Mouse (Mus musculus) embryonic facial prominence, embryonic 13.5 days (tissue): Measurements from ENCODE around the gene Eps15l1. TPM values are rescaled to one million over a fixed set of nuclear protein-coding genes. Genes with fewer than 3 reads are reported as not detected.

Source experiments
- ATAC-seq: fragments of 200-750 bp; cut with Nextera tagmentation; 2 replicates; pipeline ENCODE4 v1.8.0; 2017; ENCODE audit warnings: low read depth; ENCODE audit not compliant: insufficient number of reproducible peaks, insufficient read depth, low FRiP score, low TSS enrichment
- H3K27ac ChIP-seq: fragments of 300-500 bp; sonication (generic); 2 replicates; pipeline ENCODE4 v1.5.1; 2015; ENCODE audit warnings: moderate library complexity, mild to moderate bottlenecking, inconsistent platforms
- H3K27me3 ChIP-seq: fragments of 300-500 bp; sonication (generic); 2 replicates; pipeline ENCODE4 v1.6.1; 2015; ENCODE audit warnings: mild to moderate bottlenecking, inconsistent platforms
- H3K36me3 ChIP-seq: fragments of 300-500 bp; sonication (generic); 2 replicates; pipeline ENCODE4 v1.6.1; 2015; ENCODE audit warnings: mild to moderate bottlenecking, inconsistent platforms
- H3K4me1 ChIP-seq: fragments of 300-500 bp; sonication (generic); 2 replicates; pipeline ENCODE4 v1.6.1; 2015; ENCODE audit warnings: inconsistent platforms
- H3K4me2 ChIP-seq: fragments of 300-500 bp; sonication (generic); 2 replicates; pipeline ENCODE4 v1.6.1; 2015; ENCODE audit warnings: moderate library complexity, mild to moderate bottlenecking, inconsistent platforms
- H3K4me3 ChIP-seq: fragments of 300-500 bp; sonication (generic); 2 replicates; pipeline ENCODE4 v1.5.1; 2015; ENCODE audit warnings: mild to moderate bottlenecking, inconsistent platforms
- H3K9ac ChIP-seq: fragments of 300-500 bp; sonication (generic); 2 replicates; pipeline ENCODE4 v1.6.1; 2015; ENCODE audit warnings: mild to moderate bottlenecking, inconsistent platforms
- H3K9me3 ChIP-seq: fragments of 300-500 bp; sonication (generic); 2 replicates; pipeline ENCODE4 v1.6.1; 2016; ENCODE audit warnings: inconsistent platforms
- WGBS: fragments of 180-500 bp; shearing (Covaris S2); methylation state at CpG from one replicate; pipeline ENCODE4 v1.1.7; 2015; ENCODE audit warnings: mixed read lengths; 5-methylcytosine and 5-hydroxymethylcytosine counted together
- polyA plus RNA-seq: library from polyadenylated mRNA; unstranded; fragments of >200 nt; fragmentation: Nextera tagmentation; extraction: Ambion mirVana; gene quantifications from 2 replicates; pipeline ENCODE4 v1.2.1, GENCODE M21; 2015

The Eps15l1 gene
- polyA plus RNA-seq, 1 experiment from 2014 or later = 65.1 TPM

DNA sequence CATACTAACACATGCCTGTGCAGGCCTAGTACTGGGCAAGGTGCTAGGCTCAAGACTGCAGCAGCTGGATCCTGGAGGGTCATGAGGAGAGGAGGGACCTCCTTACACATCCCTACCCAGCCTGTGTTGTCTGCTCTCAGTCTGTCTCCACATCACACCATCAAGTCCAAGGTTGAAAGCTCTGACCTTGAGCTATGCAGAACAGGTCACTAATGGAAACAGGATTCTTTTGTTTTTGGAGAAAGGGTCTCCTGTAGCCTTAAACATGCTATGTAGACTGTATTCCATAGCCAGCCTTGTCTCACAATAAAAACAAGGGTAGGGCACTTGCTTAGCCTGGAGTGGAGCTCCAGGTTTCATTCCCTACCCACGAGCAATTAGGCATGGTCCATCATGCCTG lies 72.3 kb downstream of the Eps15l1 start:
- peaks cover 68% of the 10 kb centered on the region for H3K36me3 ChIP-seq
- WGBS = 83% methylated on average over 1 of the region's 1 CpGs
- H3K27me3 ChIP-seq = no peaks in the 10 kb centered on the region
- no peaks in the 10 kb centered on the region for H3K9me3 ChIP-seq
- H3K9ac ChIP-seq = no peak overlapping the region
- no peak overlapping the region for H3K4me3 ChIP-seq
- no peak for ATAC-seq
- H3K4me1 ChIP-seq = no peaks in the 10 kb centered on the region
- no peak overlapping the region for H3K27ac ChIP-seq
- no peak overlapping the region for H3K4me2 ChIP-seq

DNA sequence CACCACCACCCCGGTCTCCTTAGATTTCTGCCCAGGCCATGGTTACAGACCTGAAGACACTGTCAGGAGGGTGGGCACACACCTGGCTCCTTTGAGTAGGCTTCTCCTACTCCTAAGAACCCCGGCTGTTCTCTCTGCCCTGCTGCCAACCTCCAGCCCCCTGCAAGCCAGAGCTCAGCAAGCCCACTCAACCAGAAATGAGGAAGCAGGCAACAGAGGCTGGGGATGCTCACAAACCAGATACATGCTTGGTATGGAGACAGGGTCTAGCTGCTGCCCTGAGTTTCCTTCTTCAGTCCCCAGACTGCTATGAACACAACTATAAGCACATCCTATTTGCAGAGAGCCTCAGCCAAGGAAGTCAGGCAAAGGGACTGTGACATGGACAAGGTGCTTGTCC lies 73.1 kb downstream of the Eps15l1 start:
- Histone ChIP-seq H3K36me3 (peaks cover 66% of the 10 kb centered on the region), H3K9ac (no peak overlapping the region), H3K4me2 (no peak overlapping the region), H3K27me3 (no peaks in the 10 kb centered on the region), H3K4me1 (no peaks in the 10 kb centered on the region), H3K9me3 (no peaks in the 10 kb centered on the region), H3K27ac (no peak overlapping the region), H3K4me3 (no peak overlapping the region)
- ATAC-seq = no peak
- 94% methylated on average over 2 of the region's 2 CpGs for WGBS

DNA sequence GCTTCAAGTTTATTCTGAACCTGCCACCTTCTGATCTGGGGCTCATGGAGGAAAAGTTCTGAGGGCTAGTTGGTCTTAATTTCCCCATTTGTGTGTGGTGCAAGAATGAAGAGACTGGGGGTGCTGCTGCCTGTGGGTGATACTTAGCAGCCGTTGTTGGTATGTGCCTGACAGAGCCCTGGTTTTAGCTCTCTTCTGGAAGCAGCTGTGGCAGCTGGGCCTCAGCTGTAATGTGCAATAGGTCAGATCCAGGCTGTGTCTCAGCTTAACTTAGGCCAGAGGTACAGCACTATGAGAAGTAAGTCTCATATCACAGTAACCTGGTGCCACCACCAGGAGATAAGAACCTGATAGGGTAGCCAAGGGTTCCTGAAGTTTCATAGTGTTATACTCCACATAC lies 73.7 kb downstream of the Eps15l1 start:
- Histone ChIP-seq H3K27me3 (no peaks in the 10 kb centered on the region), H3K4me2 (no peak overlapping the region), H3K9me3 (no peaks in the 10 kb centered on the region), H3K36me3 (peaks cover 65% of the 10 kb centered on the region), H3K27ac (no peak overlapping the region), H3K4me3 (no peak overlapping the region), H3K4me1 (no peaks in the 10 kb centered on the region), H3K9ac (no peak overlapping the region)
- no peak for ATAC-seq
- WGBS = 90% methylated on average over 1 of the region's 1 CpGs

DNA sequence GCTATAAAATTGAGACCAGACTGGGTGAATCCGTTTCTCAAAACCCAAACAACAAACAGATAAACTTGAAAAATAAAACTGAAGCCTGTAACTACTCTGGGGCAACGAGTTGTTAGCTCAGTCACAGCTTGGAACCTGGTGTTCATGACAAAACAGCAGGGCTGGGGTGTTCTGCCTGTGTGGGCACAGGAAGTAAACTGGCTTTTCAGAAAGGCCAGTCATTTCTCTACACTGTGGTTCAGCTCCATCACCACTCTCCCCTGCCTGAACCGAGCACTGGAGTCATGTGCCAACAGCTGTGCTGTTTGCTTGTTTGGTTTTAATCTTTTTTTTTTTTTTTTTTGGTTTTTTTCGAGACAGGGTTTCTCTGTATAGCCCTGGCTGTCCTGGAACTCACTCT lies 77.5 kb downstream of the Eps15l1 start:
- Histone ChIP-seq H3K36me3 (peaks cover 90% of the 10 kb centered on the region), H3K9me3 (no peaks in the 10 kb centered on the region), H3K4me2 (no peak overlapping the region), H3K27me3 (no peaks in the 10 kb centered on the region), H3K9ac (no peak overlapping the region), H3K27ac (no peak overlapping the region), H3K4me3 (no peak overlapping the region), H3K4me1 (no peaks in the 10 kb centered on the region)
- ATAC-seq = no peak
- 70% methylated on average over 4 of the region's 4 CpGs for WGBS

DNA sequence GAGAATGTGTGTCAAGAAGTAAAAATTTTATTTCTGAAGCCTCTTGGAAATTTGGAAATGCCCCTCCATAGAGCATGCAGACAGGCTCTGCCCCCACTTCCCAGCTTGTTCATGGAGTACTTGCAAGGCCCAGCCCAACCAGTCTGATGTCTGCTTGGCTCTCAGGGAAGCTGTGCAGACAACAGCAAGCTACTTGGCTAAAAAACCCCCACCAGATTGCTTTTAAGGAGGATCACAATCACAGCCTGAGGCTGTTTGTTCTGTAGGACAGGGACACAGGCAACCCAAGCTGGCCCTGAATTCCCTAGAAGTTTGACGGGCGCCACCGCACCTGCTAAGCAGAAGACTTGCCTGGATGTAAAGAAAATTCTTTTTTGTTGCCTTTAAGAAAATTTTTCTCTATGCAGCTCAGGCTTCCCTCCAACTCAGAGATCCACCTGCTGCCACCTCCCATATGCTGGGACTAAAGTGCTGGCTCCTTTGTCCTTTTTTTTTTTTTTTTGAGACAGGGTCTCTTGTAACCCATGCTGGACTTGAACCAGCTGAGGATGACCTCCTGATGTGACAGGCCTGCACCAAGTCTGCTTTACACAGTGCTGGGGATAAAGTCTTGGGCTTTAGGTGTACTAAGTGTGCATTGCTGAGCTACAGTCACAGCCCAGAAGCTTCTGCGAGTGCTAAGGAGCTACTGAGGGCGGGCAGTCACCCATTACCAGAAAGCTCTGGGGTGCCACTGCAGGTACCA lies 78.5 kb downstream of the Eps15l1 start:
- no peak overlapping the region for H3K9ac ChIP-seq
- H3K27me3 ChIP-seq = no peaks in the 10 kb centered on the region
- H3K4me2 ChIP-seq = no peak overlapping the region
- ATAC-seq = no peak
- peaks cover 84% of the 10 kb centered on the region for H3K36me3 ChIP-seq
- no peak overlapping the region for H3K4me3 ChIP-seq
- H3K27ac ChIP-seq = no peak overlapping the region
- H3K9me3 ChIP-seq = no peaks in the 10 kb centered on the region
- H3K4me1 ChIP-seq = no peaks in the 10 kb centered on the region
- 85% methylated on average over 5 of the region's 5 CpGs for WGBS

DNA sequence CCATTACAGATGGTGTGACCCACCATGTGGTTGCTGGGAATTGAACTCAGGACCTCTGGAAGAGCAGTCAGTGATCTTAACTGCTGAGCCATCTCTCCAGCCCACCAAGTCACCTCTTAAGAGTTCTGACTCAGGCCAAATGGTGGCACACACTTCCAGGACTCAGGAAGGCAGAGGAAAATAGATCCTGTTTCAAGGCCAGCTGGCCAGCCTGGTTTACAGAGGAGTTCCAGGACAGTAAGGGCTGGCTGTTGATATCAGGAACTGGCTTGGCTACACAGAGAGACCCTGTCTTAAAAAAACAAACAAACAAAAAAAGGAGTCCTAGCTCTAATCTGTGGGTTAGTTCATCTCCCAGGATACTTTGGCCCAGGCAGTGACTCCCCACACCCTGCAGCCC lies 84.2 kb downstream of the Eps15l1 start:
- no peak overlapping the region for H3K4me2 ChIP-seq
- no peaks in the 10 kb centered on the region for H3K9me3 ChIP-seq
- ATAC-seq = no peak
- peaks cover 58% of the 10 kb centered on the region for H3K36me3 ChIP-seq
- no peak overlapping the region for H3K27ac ChIP-seq
- no peaks in the 10 kb centered on the region for H3K27me3 ChIP-seq
- no peaks in the 10 kb centered on the region for H3K4me1 ChIP-seq
- H3K4me3 ChIP-seq = no peak overlapping the region
- H3K9ac ChIP-seq = no peak overlapping the region

DNA sequence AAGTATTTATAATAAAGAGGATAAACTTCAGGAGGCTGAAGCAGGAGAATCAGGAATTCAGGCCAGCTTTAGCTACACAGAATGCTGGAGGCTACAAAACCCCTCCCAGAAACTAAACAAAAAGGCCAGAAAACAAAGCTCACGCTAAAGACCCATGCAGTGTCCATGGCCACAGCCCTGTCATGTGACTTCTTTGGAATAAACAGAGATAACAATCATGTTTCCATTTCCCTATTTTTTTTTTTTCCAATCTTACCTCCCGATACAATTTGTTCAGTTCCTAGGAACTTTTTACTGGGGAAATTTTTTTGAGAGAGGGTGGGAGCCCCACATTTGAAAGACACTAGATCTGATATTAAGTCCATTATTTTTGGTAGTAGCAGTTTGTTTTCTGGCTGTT lies 85.0 kb downstream of the Eps15l1 start:
- Histone ChIP-seq H3K4me2 (no peak overlapping the region), H3K36me3 (peaks cover 51% of the 10 kb centered on the region), H3K4me1 (no peaks in the 10 kb centered on the region), H3K4me3 (no peak overlapping the region), H3K9me3 (no peaks in the 10 kb centered on the region), H3K27ac (no peak overlapping the region), H3K27me3 (no peaks in the 10 kb centered on the region), H3K9ac (no peak overlapping the region)
- no peak for ATAC-seq
- 75% methylated on average over 2 of the region's 2 CpGs for WGBS

DNA sequence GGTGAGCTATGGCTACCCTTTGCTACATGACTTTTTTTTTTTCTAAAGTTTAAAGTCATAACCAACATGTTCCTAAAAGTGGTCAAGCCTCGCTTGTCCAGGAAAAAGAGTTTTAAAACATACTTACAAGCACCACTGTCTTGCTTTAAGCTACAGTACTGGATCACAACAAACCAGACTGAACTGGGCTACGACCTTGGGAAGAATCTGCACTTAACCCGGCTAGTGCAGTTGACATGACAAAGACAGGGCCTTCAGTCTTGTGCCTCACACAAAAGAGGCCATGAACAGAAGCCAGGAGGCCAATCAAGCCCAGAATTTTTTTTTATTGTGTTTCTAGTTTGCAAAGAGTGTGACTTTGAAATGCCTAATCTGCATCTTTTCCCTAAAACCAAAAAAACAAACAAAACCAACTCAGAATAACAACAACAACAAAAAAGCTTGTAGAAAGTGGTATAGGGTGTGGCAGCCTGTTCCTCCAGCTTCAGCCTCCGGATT lies 87.1 kb downstream of the Eps15l1 start:
- Histone ChIP-seq H3K9ac (no peak overlapping the region), H3K4me2 (no peak overlapping the region), H3K4me1 (no peaks in the 10 kb centered on the region), H3K36me3 (peaks cover 31% of the 10 kb centered on the region), H3K27ac (no peak overlapping the region), H3K27me3 (no peaks in the 10 kb centered on the region), H3K4me3 (no peak overlapping the region), H3K9me3 (no peaks in the 10 kb centered on the region)
- WGBS = 81% methylated on average over 4 of the region's 4 CpGs
- ATAC-seq = no peak

DNA sequence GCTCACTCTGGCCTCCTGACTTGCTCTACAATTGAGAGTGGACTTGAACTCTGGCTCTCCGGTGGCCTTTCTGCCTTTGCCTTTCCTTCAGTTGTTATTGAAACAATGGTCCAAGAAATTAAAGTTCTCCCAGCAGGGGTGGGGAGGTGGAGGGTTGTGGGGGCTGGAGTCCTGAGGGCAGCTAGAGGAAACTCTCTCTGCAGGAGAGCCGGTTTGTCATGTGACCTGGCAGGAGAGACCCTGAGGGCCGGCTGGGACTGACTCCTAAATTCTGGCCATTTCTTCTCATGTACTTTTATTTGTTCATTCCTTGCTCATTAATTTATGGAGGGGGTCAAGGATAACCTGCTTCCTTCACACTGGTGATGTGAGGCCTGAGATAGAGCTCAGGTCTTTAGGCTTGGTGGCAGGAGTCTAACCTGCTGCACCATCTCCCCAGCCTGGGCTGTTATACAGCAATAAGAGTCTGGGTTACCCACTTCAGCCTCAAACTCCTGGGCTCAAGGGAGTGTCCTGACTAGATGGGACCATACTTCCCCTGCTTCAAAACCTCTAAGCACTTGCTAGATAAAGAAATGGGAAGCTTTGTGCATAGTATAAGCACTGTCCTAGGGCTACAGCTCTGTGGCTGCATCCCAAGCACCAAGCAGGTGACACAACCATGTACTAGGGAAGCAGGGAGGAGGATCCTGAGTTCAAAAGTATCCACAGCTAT lies 87.7 kb downstream of the Eps15l1 start:
- no peak overlapping the region for H3K9ac ChIP-seq
- H3K27me3 ChIP-seq = no peaks in the 10 kb centered on the region
- no peak for ATAC-seq
- no peak overlapping the region for H3K4me2 ChIP-seq
- H3K9me3 ChIP-seq = no peaks in the 10 kb centered on the region
- H3K27ac ChIP-seq = no peak overlapping the region
- no peak overlapping the region for H3K4me3 ChIP-seq
- 38% methylated on average over 3 of the region's 3 CpGs for WGBS
- peaks cover 27% of the 10 kb centered on the region for H3K36me3 ChIP-seq
- H3K4me1 ChIP-seq = no peaks in the 10 kb centered on the region

DNA sequence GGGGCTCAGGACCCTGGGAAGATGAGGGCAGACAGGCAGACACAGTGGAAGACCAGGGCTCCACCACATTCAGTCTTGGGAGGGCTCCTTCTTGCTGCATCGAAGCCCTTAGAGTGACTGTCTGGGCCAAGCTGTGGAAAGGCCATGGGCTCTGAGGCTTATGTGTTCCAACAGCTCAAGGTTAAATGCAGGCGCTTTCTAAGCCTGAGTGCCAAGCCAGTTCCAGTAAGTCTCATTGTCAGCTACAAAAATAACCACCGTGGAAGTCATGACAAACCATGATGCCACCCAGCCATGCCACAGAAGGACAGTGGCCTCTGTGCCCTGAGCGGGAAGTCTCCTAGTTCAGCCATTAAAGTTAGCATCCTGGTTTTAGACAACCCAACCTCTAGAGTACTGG lies 89.6 kb downstream of the Eps15l1 start:
- 90% methylated on average over 4 of the region's 4 CpGs for WGBS
- Histone ChIP-seq H3K9me3 (no peaks in the 10 kb centered on the region), H3K9ac (no peak overlapping the region), H3K27me3 (no peaks in the 10 kb centered on the region), H3K27ac (no peak overlapping the region), H3K4me1 (no peaks in the 10 kb centered on the region), H3K4me2 (no peak overlapping the region), H3K4me3 (no peak overlapping the region), H3K36me3 (peaks cover 13% of the 10 kb centered on the region)
- ATAC-seq = no peak

DNA sequence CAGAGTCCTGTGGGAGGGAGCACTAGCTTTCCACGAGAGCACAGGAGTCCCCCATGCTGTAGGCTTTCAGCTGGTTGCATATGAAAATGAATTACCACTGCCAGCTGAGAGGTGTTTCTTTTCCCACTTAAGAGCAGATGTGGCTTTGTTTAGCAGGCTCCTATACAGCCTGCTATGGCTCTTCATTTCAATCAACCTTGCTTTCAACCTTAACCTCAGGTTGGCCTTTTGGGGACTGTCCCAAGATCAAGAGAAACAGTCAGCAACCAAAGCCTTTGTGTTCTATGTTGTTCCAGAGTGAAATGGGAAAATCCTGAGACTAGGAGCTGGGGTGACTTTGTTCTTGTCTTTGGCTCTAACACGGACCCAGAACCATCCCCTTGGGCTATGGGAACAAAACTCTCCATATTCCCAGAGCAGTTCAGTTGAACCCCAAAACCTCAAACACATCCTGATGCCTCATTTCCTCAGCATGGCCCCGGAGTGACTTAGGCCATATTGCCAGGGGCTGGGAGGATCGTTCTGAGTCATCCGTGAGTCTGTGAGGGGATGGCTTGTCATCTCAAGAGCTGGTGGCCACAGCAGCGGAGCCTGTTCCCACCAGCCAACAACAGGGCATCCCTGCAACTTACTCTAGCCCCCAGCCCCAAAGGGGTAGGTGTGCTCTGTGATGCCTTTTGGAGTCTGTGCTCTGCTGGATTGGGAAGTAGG lies 90.3 kb downstream of the Eps15l1 start:
- no peak overlapping the region for H3K4me2 ChIP-seq
- WGBS = 80% methylated on average over 6 of the region's 6 CpGs
- H3K4me1 ChIP-seq = no peaks in the 10 kb centered on the region
- no peaks in the 10 kb centered on the region for H3K9me3 ChIP-seq
- no peak overlapping the region for H3K9ac ChIP-seq
- no peak for ATAC-seq
- no peak overlapping the region for H3K4me3 ChIP-seq
- no peaks in the 10 kb centered on the region for H3K27me3 ChIP-seq
- no peak overlapping the region for H3K27ac ChIP-seq
- peaks cover 10% of the 10 kb centered on the region for H3K36me3 ChIP-seq

DNA sequence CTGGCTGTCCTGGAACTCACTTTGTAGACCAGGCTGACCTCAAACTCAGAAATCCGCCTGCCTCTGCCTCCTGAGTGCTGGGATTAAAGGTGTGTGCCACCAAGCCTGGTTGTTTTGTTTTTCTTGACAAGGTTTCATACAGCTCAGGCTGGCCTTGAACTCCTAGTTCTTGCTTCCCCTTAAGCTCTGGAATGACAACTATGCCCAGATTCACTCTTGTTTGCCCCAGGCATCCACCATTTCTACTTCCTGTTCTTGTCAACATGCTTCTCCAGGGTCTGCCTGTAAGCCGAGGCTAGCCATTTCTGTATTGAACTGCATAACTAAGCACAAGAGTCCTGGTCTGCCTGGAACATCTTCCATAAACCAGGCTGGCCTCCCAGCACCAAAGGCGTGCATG lies 92.1 kb downstream of the Eps15l1 start:
- no peak for ATAC-seq
- no peaks in the 10 kb centered on the region for H3K9me3 ChIP-seq
- H3K27ac ChIP-seq = no peak overlapping the region
- H3K36me3 ChIP-seq = no peaks in the 10 kb centered on the region
- no peaks in the 10 kb centered on the region for H3K4me1 ChIP-seq
- H3K4me3 ChIP-seq = no peak overlapping the region
- H3K27me3 ChIP-seq = peaks cover 3% of the 10 kb centered on the region; the same call in 1 of the 2 replicates
- 84% methylated on average over 3 of the region's 3 CpGs for WGBS
- H3K9ac ChIP-seq = no peak overlapping the region
- H3K4me2 ChIP-seq = no peak overlapping the region
